Mouse (Mus musculus) thymus, adult 18-20 months (tissue): ENCODE measurements around the gene Fam162a.
A peak's percentile ranks its signal among the peaks of the same experiment; 100 is the strongest.
"Not testable (repeated sequence)": the region's sequence is repeated elsewhere in the genome, so short reads cannot be mapped to it uniquely, and the experiment has no call there.

Experiments
- DNase-seq, 2 experiments: peaks; one replicate each; pipeline ENCODE4 v3.0.0; 2022; ENCODE audit warnings: mixed read lengths in 2 of 2

Fam162a gene

GRCm38 (mm10) chr16:36057933-36058475, 13.4 kb downstream of the Fam162a start:
- no peak for DNase-seq

- DNase-seq: no peak
Observed at GRCm38 (mm10) chr16:36056416-36056815, 15.0 kb downstream of the Fam162a start.

GRCm38 (mm10) chr16:36054920-36055319, 16.5 kb downstream of the Fam162a start:
- no peak for DNase-seq

GRCm38 (mm10) chr16:36053524-36054275, 17.7 kb downstream of the Fam162a start:
- DNase-seq: no peak

- DNase-seq: no peak
Observed at GRCm38 (mm10) chr16:36051491-36051890, 19.9 kb downstream of the Fam162a start.

GRCm38 (mm10) chr16:36047538-36047937, 23.9 kb downstream of the Fam162a start:
- no peak for DNase-seq

- DNase-seq: no peak
Observed at GRCm38 (mm10) chr16:36043964-36044363, 27.4 kb downstream of the Fam162a start.

- DNase-seq: no peak
Observed at GRCm38 (mm10) chr16:36043073-36043472, 28.3 kb downstream of the Fam162a start.

GRCm38 (mm10) chr16:36041625-36042020, 29.8 kb downstream of the Fam162a start:
- DNase-seq: no peak

GRCm38 (mm10) chr16:36040640-36041624, 30.5 kb downstream of the Fam162a start, which contains the start of gene Wdr5b:
Gene Wdr5b, plus strand, starts transcription at chr16:36041190.
- DNase-seq: peak; percentile 89 to 95

GRCm38 (mm10) chr16:36028120-36028519, 43.3 kb downstream of the Fam162a start:
- not testable (repeated sequence) for DNase-seq

GRCm38 (mm10) chr16:36016335-36016734, 55.1 kb downstream of the Fam162a start:
- no peak for DNase-seq

- DNase-seq: no peak
Observed at GRCm38 (mm10) chr16:36008396-36008795, 63.0 kb downstream of the Fam162a start.

- not testable (repeated sequence) for DNase-seq
Observed at GRCm38 (mm10) chr16:35998852-35999251, 72.5 kb downstream of the Fam162a start.
